Mouse (Mus musculus) liver, adult 10 weeks (tissue): Measurements from ENCODE around the gene Cxcl15. TPM values are rescaled to one million over a fixed set of nuclear protein-coding genes. Genes with fewer than 3 reads are reported as not detected.

Experiments
- polyA plus RNA-seq: library from polyadenylated mRNA; stranded (reverse); fragments of 350-450 nt; fragmentation: Illumina TruSeq; extraction: RNeasy Lipid Tissue Mini Kit (QIAGEN cat#74804); gene quantifications from one replicate; pipeline ENCODE4 v1.2.3, GENCODE M21; 2014; ENCODE audit warnings: low read depth, low replicate concordance

Gene Cxcl15
- polyA plus RNA-seq: not detected

DNA sequence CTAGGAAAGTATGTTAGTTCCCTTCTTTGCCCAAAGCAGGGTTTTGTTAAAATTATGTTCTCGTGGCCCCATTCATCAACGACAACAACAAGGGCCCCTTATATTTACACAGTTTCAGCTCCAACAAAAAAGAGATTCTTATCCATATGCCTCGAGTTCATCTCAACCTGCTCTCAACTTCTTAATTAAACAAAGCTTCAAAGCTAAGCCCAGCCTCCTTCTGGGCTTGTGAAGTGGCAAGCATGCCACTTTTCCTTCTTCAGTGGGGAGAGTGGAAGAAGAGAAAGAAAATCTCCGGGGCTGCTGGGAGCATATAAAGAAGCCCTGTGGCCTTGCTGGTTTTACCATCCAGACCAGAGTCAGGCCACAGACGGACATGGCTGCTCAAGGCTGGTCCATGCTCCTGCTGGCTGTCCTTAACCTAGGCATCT lies at the start of gene Cxcl15:
Gene Cxcl15, plus strand, starts transcription at position 340 of the 431 bp plus-strand sequence.

DNA sequence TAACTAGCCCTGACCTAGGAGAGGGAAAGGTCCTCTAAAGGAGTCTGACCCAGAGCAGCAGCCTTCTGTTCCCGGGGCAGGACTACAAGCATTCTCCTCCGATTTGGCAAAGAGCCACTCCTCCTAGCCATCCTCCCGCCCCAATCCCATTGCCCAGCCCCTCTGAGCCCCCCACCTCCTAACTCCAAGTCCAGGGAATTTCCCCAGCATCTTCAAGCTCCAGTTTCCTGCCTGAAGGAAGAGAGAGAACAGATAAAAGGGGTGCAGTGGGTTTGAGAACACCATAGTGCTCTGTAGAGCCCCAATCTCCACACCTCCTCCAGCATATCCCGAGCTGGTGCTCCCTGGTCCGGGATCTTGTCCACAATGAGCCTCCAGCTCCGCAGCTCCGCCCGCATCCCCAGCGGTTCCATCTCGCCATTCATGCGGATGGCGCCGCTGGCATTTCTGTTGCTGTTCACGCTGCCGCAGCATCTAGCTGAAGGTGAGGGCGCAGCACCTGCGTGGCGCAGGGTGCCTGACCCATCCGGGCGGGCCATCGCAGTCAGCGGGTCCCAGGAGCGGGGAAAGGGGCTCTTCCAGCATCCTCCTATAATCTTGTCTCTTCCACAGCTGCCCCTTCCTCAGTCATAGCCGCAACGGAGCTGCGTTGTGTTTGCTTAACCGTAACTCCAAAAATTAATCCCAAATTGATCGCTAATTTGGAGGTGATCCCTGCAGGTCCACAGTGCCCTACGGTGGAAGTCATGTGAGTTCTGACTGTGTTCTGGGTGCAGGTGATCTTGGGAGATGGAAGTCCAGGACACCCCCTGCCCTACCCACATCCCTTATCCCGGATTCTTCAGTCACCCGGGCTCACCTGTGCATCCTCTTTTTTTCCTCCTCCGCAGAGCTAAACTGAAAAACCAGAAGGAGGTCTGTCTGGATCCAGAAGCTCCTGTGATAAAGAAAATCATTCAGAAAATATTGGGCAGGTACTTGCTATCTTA lies 35.0 kb upstream of the Cxcl15 start, which contains the start of gene Cxcl5:
Gene Cxcl5, plus strand, starts transcription at position 284 of the 989 bp plus-strand sequence.

DNA sequence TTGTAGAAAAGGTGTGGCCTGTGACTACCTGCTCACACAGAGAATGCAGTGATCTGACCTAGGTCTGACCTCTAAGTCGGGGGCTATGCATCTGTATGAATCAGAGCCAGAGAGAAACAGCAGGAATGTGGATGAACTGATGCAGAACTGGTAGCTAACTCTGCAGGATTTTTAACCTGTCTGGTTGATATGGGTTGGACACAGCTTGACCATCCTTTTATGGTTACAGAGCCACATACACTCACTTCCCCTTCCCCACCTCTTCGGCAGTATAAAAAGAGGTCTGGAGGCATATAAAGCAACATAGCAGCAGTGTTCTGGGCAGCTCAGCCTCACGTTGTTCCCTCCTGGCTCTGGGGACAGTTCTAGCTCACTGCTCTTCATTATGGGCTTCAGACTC lies 26.1 kb upstream of the Cxcl15 start, which contains the start of gene Ppbp:
Gene Ppbp, plus strand, starts transcription at position 301 of the 400 bp plus-strand sequence.

DNA sequence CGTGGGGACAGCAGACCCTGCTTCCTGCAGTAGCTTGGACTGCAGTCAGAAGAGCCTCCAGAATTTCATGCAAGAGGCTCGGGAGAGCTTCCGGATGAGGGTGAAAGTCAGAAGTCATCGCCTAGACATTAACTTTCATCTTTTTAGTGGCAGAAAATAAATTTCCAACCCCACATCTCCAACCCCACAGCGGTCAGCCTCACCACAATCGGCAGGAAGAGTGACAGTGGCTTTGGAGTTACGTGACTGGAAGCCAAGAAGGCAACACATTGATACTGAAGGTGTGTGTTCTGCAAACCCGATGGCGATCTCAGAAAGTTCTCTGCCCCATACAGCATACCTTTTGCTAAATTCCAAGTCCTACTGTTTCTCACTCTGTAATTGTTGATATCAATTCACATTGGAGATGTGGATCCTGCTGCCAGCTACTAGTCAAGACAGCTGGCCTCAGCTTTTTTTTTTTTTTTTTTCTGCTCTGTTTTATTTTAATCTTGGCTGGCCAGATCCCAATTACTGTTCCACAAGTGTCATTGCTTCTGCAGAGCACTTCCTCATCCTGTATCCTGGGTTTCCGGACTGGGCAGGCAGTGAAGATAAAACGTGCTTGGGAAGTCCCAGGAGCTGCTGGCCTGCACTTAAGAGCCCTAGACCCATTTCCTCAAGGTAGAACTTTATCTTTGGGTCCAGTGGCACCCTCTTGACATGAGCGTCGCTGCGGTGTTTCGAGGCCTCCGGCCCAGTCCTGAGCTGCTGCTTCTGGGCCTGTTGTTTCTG lies 22.3 kb upstream of the Cxcl15 start, which contains the start of gene Pf4:
Gene Pf4, plus strand, starts transcription at position 556 of the 774 bp plus-strand sequence.

DNA sequence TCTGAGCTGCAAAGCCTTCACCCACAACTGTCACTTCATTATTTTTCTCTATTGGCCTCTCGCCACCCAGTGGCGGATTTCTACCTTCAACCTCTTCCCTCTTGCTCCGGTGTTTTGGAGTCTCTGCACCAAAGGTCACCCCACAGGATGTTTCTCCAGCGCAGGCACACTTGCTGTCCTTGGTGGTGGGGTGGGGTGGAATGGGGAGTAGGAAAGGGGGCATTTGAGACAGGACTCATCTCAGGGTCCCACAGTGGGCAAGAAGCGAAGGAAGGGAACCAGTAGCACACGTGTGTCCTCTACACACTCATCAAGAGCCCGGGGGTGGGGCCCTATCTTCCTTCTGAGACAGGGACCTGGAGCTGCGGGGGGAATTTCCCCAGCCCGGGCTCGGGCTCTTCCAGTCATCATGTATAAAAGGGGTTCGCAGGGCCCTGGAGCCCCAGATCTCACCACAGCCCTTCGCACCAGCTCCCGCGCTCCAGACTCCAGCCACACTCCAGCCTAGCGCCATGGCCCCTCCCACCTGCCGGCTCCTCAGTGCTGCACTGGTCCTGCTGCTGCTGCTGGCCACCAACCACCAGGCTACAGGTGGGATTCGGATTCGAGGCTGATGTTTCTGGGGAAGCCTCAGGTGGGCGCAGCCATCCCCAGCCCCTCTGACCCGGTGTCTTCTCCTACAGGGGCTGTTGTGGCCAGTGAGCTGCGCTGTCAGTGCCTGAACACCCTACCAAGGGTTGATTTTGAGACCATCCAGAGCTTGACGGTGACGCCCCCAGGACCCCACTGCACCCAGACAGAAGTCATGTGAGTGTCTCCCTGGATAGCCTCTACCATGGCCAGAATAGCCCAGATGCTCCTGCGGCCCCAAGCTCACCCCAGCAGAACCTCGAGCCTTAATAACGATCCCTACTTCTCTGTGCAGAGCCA lies 8.4 kb upstream of the Cxcl15 start, which contains the start of gene Cxcl3:
Gene Cxcl3, plus strand, starts transcription at position 445 of the 930 bp plus-strand sequence.

Other genes with a start within 250 kb of the Cxcl15 start
- 27.2 TPM for gene 5830473C10Rik, start 233.4 kb upstream of the Cxcl15 start, polyA plus RNA-seq
- gene Rassf6, start 153.9 kb upstream of the Cxcl15 start, polyA plus RNA-seq: 20.6 TPM
- gene Cxcl5, start 35.2 kb upstream of the Cxcl15 start, polyA plus RNA-seq: 0.50 TPM
- gene Ppbp, start 26.0 kb upstream of the Cxcl15 start, polyA plus RNA-seq: 0.37 TPM
- 1.7 TPM for gene Pf4, start 22.1 kb upstream of the Cxcl15 start, polyA plus RNA-seq
- not detected for gene Cxcl3, start 8.4 kb upstream of the Cxcl15 start, polyA plus RNA-seq
- 17.5 TPM for gene Cxcl1, start 96.7 kb downstream of the Cxcl15 start, polyA plus RNA-seq
- not detected for gene Cxcl2, start 109.3 kb downstream of the Cxcl15 start, polyA plus RNA-seq
- gene Mthfd2l, start 136.6 kb downstream of the Cxcl15 start, polyA plus RNA-seq: 7.2 TPM
- gene Epgn, start 232.9 kb downstream of the Cxcl15 start, polyA plus RNA-seq: not detected